Mouse (Mus musculus) testis, adult 2 months (tissue): ENCODE measurements at regions not wholly inside any gene's neighbourhood (a gene's known extent, or its start where the extent isn't known, plus 50 kb on each side); places are given as distances from the start of the nearest gene placed in this dataset.

Source experiments
- CTCF ChIP-seq: fragments of 200-500 bp; IDR thresholded peaks from 2 replicates; pipeline ENCODE4 v1.5.1; 2012; ENCODE audit warnings: low read depth, mild to moderate bottlenecking, inconsistent platforms, low read length, moderate library complexity; ENCODE audit not compliant: control insufficient read depth, insufficient read depth, insufficient replicate concordance
- POLR2A ChIP-seq: fragments of 200-500 bp; IDR thresholded peaks from 2 replicates; pipeline ENCODE4 v1.6.1; 2012; ENCODE audit warnings: low read depth, mild to moderate bottlenecking, inconsistent platforms, low read length, moderate library complexity; ENCODE audit not compliant: control insufficient read depth

- TF ChIP-seq POLR2A (no peak), CTCF (no peak)
Measured at GRCm38 (mm10) chr11:24630403-24630900, 552.6 kb downstream of the Bcl11a start.
